ENCODE assay signal across 27 mouse cellular contexts in the genomic region with DNA sequence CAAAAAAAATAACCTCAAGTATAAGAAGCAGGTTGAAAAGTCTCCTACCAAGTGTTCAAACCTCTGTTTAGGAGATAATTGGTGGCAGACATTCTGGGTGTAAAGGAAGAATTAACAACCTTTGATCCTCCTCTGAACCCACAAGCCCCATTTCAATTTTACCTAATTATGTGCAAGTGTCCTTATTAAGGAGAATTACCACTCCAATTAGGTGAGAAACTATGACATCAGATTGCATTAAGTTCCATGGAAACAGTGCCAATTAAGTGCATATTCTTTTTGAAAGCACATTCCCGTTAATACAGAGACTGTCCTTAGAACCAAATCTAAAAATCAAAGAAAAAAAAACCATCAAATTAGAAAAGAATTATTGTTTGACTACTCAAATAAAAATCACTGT.
A peak's percentile ranks its signal among the peaks of the same experiment; 100 is the strongest.
DNase-seq lines count a peak whose midpoint lies in the region; ATAC-seq and TF ChIP-seq lines count a peak whose summit lies in the region.
"Had no signal": no experiment of that assay in that cellular context is flagged by ENCODE, and none has a peak within 500 bp of the region (broad histone marks: within the 10 kb centered on the region; RNA-seq: fewer than 3 reads in every experiment).

No protein-coding gene starts in this region.

- no peaks in the 10 kb centered on the region for H3K9me3 ChIP-seq in embryonic facial prominence, embryonic 14.5 days (ENCODE audit: control insufficient read depth, low read length)
- H3K9me3 ChIP-seq in embryonic facial prominence, embryonic 10.5 days: no peaks in the 10 kb centered on the region
- no peaks in the 10 kb centered on the region for H3K9me3 ChIP-seq in forebrain, embryonic 13.5 days (replicated peaks)
- H3K9me3 ChIP-seq in forebrain, postnatal 0 days (ENCODE audit: low read length): no peaks in the 10 kb centered on the region
- H3K9me3 ChIP-seq: embryonic facial prominence, embryonic 12.5 days; G1E; hindbrain, embryonic 12.5 days; hindbrain, embryonic 15.5 days had no signal

- no peak overlapping the region for H3K9ac ChIP-seq in embryonic facial prominence, embryonic 14.5 days (ENCODE audit: low read depth, low read length)
- no peak overlapping the region for H3K9ac ChIP-seq in forebrain, embryonic 13.5 days
- no peak overlapping the region for H3K9ac ChIP-seq in forebrain, postnatal 0 days
- H3K9ac ChIP-seq: embryonic facial prominence, embryonic 12.5 days; hindbrain, embryonic 12.5 days; hindbrain, embryonic 15.5 days had no signal

- no peak overlapping the region for H3K4me2 ChIP-seq in embryonic facial prominence, embryonic 14.5 days (ENCODE audit: low read depth, low read length)
- no peak overlapping the region for H3K4me2 ChIP-seq in forebrain, embryonic 13.5 days
- H3K4me2 ChIP-seq in forebrain, postnatal 0 days (ENCODE audit: low read depth): no peak overlapping the region
- H3K4me2 ChIP-seq: embryonic facial prominence, embryonic 12.5 days; heart, embryonic 11.5 days; hindbrain, embryonic 12.5 days; hindbrain, embryonic 15.5 days had no signal

- H3K27me3 ChIP-seq in embryonic facial prominence, embryonic 14.5 days (replicated peaks; ENCODE audit: control insufficient read depth, insufficient read depth, low read length): no peaks in the 10 kb centered on the region
- H3K27me3 ChIP-seq in embryonic facial prominence, embryonic 10.5 days (replicated peaks; ENCODE audit: low read depth, poor library complexity, severe bottlenecking): no peaks in the 10 kb centered on the region
- H3K27me3 ChIP-seq in forebrain, embryonic 13.5 days: no peaks in the 10 kb centered on the region
- no peaks in the 10 kb centered on the region for H3K27me3 ChIP-seq in forebrain, postnatal 0 days (ENCODE audit: insufficient read depth, low read length)
- H3K27me3 ChIP-seq: CH12.LX; embryonic facial prominence, embryonic 12.5 days; hindbrain, embryonic 12.5 days; hindbrain, embryonic 15.5 days; Patski had no signal

- H3K4me1 ChIP-seq in embryonic facial prominence, embryonic 14.5 days (ENCODE audit: control insufficient read depth, insufficient read depth, low read length): no peaks in the 10 kb centered on the region
- no peaks in the 10 kb centered on the region for H3K4me1 ChIP-seq in embryonic facial prominence, embryonic 10.5 days
- H3K4me1 ChIP-seq in forebrain, embryonic 13.5 days: peaks cover 4% of the 10 kb centered on the region; the same call in 1 of the 2 replicates
- H3K4me1 ChIP-seq in forebrain, postnatal 0 days (ENCODE audit: insufficient read depth): no peaks in the 10 kb centered on the region
- H3K4me1 ChIP-seq: embryonic facial prominence, embryonic 12.5 days; hindbrain, embryonic 12.5 days; hindbrain, embryonic 15.5 days had no signal

- H3K4me3 ChIP-seq in embryonic facial prominence, embryonic 14.5 days (ENCODE audit: low read depth, low read length): no peak overlapping the region
- H3K4me3 ChIP-seq in embryonic facial prominence, embryonic 10.5 days: no peak overlapping the region
- no peak overlapping the region for H3K4me3 ChIP-seq in forebrain, embryonic 13.5 days
- no peak overlapping the region for H3K4me3 ChIP-seq in forebrain, postnatal 0 days (ENCODE audit: low read depth, low read length)
- H3K4me3 ChIP-seq: embryonic facial prominence, embryonic 12.5 days; erythroblast, embryonic 14.5 days; gastrocnemius, adult 2 months; hindbrain, embryonic 12.5 days; hindbrain, embryonic 15.5 days had no signal

- peak; percentile 3 for DNase-seq in embryonic facial prominence, embryonic 14.5 days (ENCODE audit: low spot score)
- no peak for DNase-seq in embryonic facial prominence, embryonic 10.5 days (ENCODE audit: low spot score)
- no peak for DNase-seq in forebrain, postnatal 0 days
- DNase-seq in retina, postnatal 1 day: peak; percentile 3
- no peak for DNase-seq in retina, embryonic 14.5 days (ENCODE audit: low spot score)
- DNase-seq: adrenal gland, postnatal 10 days; adrenal gland, postnatal 36 days; B cell, adult 2 months; cerebellum, adult 11 months; cerebellum, adult 2 months; cerebellum, adult 9-11 months; cerebellum, postnatal 25 days; embryo, embryonic 11 days; gastrocnemius, adult 2 months; gastrocnemius, postnatal 14 days; heart, adult 11 months; kidney, adult 2 months had no signal

- no peak; the same call in 1 of the 2 replicates for ATAC-seq in embryonic facial prominence, embryonic 14.5 days (ENCODE audit: low read depth)
- ATAC-seq in forebrain, embryonic 13.5 days: peak; percentile 67; the same call in 1 of the 2 replicates
- ATAC-seq in forebrain, postnatal 0 days: no peak
- ATAC-seq: intestine, postnatal 0 days; Patski had no signal

- TF ChIP-seq CTCF in forebrain, postnatal 0 days (IDR thresholded peaks at IDR 0.05; ENCODE audit: low read depth): no peak

- 67% methylated on average over 1 of the region's 1 CpGs for WGBS in embryonic facial prominence, embryonic 14.5 days
- WGBS in embryonic facial prominence, embryonic 10.5 days: 66% methylated on average over 1 of the region's 1 CpGs
- WGBS in forebrain, embryonic 13.5 days: 14% methylated on average over 1 of the region's 1 CpGs
- 16% methylated on average over 1 of the region's 1 CpGs for WGBS in forebrain, postnatal 0 days

- H3K36me3 ChIP-seq in embryonic facial prominence, embryonic 14.5 days (ENCODE audit: control insufficient read depth, insufficient read depth, low read length): no peaks in the 10 kb centered on the region
- no peaks in the 10 kb centered on the region for H3K36me3 ChIP-seq in embryonic facial prominence, embryonic 10.5 days (replicated peaks)
- H3K36me3 ChIP-seq in forebrain, embryonic 13.5 days (ENCODE audit: poor library complexity, severe bottlenecking): no peaks in the 10 kb centered on the region
- no peaks in the 10 kb centered on the region for H3K36me3 ChIP-seq in forebrain, postnatal 0 days (ENCODE audit: insufficient read depth)
- H3K36me3 ChIP-seq: embryonic facial prominence, embryonic 12.5 days; G1E; hindbrain, embryonic 12.5 days; hindbrain, embryonic 15.5 days had no signal

- H3K27ac ChIP-seq in embryonic facial prominence, embryonic 14.5 days (replicated peaks; ENCODE audit: low read depth, low read length): no peak overlapping the region
- H3K27ac ChIP-seq in embryonic facial prominence, embryonic 10.5 days (replicated peaks): no peak overlapping the region
- no peak overlapping the region for H3K27ac ChIP-seq in forebrain, embryonic 13.5 days
- no peak overlapping the region for H3K27ac ChIP-seq in forebrain, postnatal 0 days (ENCODE audit: low read depth, low read length)
- H3K27ac ChIP-seq: embryonic facial prominence, embryonic 12.5 days; gastrocnemius, adult 2 months; hindbrain, embryonic 12.5 days; hindbrain, embryonic 15.5 days had no signal

Comparison
In these comparisons a context has a peak if more than half of its experiments do, and no peak if none do; other contexts are left out.
1. DNase-seq: peak in embryonic facial prominence, embryonic 14.5 days (single experiment) and retina, postnatal 1 day (single experiment); none in embryonic facial prominence, embryonic 10.5 days (single experiment), forebrain, postnatal 0 days (single experiment) and retina, embryonic 14.5 days (single experiment).